Mouse (Mus musculus) ES-Bruce4 (cell line): ENCODE results near the gene Ppm1l. TPM values are rescaled to one million over a fixed set of nuclear protein-coding genes. Genes with fewer than 3 reads are reported as not detected.

Source experiments
- H3K27ac ChIP-seq: 2 replicates; pipeline ENCODE4 v1.5.1; 2012; ENCODE audit warnings: low read length, inconsistent platforms; ENCODE audit not compliant: insufficient read depth
- H3K27me3 ChIP-seq: 2 replicates; pipeline ENCODE4 v1.6.1; 2012; ENCODE audit warnings: mild to moderate bottlenecking, low read length, inconsistent platforms; ENCODE audit not compliant: control insufficient read depth, poor library complexity, insufficient read depth, severe bottlenecking
- H3K36me3 ChIP-seq: 2 replicates; pipeline ENCODE4 v1.6.1; 2012; ENCODE audit warnings: inconsistent platforms, mild to moderate bottlenecking, low read length, moderate library complexity; ENCODE audit not compliant: control insufficient read depth, poor library complexity, insufficient read depth, severe bottlenecking
- H3K4me1 ChIP-seq: one replicate; pipeline ENCODE4 v1.8.1; 2011; ENCODE audit warnings: low read length; ENCODE audit not compliant: control insufficient read depth, insufficient read depth
- H3K4me3 ChIP-seq: 2 replicates; pipeline ENCODE4 v1.5.1; 2011; ENCODE audit warnings: low read depth, mild to moderate bottlenecking, low read length
- H3K9ac ChIP-seq: 2 replicates; pipeline ENCODE4 v1.6.1; 2012; ENCODE audit warnings: low read depth, mild to moderate bottlenecking, inconsistent platforms; ENCODE audit not compliant: poor library complexity, severe bottlenecking
- H3K9me3 ChIP-seq: replicated peaks from 2 replicates; pipeline ENCODE4 v1.6.1; 2012; ENCODE audit warnings: mild to moderate bottlenecking, low read length, inconsistent platforms; ENCODE audit not compliant: control insufficient read depth, poor library complexity, insufficient read depth, severe bottlenecking
- CTCF ChIP-seq: IDR thresholded peaks from one replicate; pipeline ENCODE4 v1.8.1; 2011; ENCODE audit warnings: low read depth, low read length
- EP300 ChIP-seq: IDR thresholded peaks from 2 replicates; pipeline ENCODE4 v1.6.1; 2011; ENCODE audit warnings: low read depth, low read length; ENCODE audit not compliant: insufficient read depth
- POLR2A ChIP-seq: IDR thresholded peaks from one replicate; pipeline ENCODE4 v1.8.1; 2011; ENCODE audit warnings: low read length; ENCODE audit not compliant: insufficient read depth
- polyA plus RNA-seq: library from polyadenylated mRNA; stranded (reverse); fragments of >200 nt; gene quantifications from 2 replicates; pipeline ENCODE4 v1.2.4, GENCODE M21; 2011; ENCODE audit warnings: low read depth; ENCODE audit not compliant: missing spikeins, insufficient read depth, insufficient read length

Ppm1l gene
- polyA plus RNA-seq, 1 experiment = 3.5 TPM

GRCm38 (mm10) chr3:69529576-69529975 is 212.9 kb downstream of the Ppm1l start:
- H3K36me3 ChIP-seq = no peaks in the 10 kb centered on the region
- no peak overlapping the region for H3K4me3 ChIP-seq
- TF ChIP-seq POLR2A (no peak), EP300 (no peak), CTCF (no peak)
- H3K4me1 ChIP-seq = no peaks in the 10 kb centered on the region
- no peaks in the 10 kb centered on the region for H3K27me3 ChIP-seq
- H3K9ac ChIP-seq = no peak overlapping the region
- no peaks in the 10 kb centered on the region for H3K9me3 ChIP-seq
- no peak overlapping the region for H3K27ac ChIP-seq

- no peak overlapping the region for H3K9ac ChIP-seq
Measured at GRCm38 (mm10) chr3:69531511-69531910, 214.8 kb downstream of the Ppm1l start.

GRCm38 (mm10) chr3:69532687-69533086 is 216.0 kb downstream of the Ppm1l start:
- H3K9me3 ChIP-seq = no peaks in the 10 kb centered on the region
- no peak overlapping the region for H3K27ac ChIP-seq
- no peak overlapping the region for H3K4me3 ChIP-seq
- no peaks in the 10 kb centered on the region for H3K36me3 ChIP-seq
- no peaks in the 10 kb centered on the region for H3K4me1 ChIP-seq
- TF ChIP-seq POLR2A (no peak), CTCF (no peak), EP300 (no peak)
- H3K27me3 ChIP-seq = no peaks in the 10 kb centered on the region
- no peak overlapping the region for H3K9ac ChIP-seq

More at GRCm38 (mm10) chr3:69531511-69531910, 214.8 kb downstream of the Ppm1l start:
- no peak overlapping the region for H3K27ac ChIP-seq
- no peak overlapping the region for H3K4me3 ChIP-seq
- H3K9me3 ChIP-seq = no peaks in the 10 kb centered on the region
- H3K36me3 ChIP-seq = no peaks in the 10 kb centered on the region
- no peaks in the 10 kb centered on the region for H3K4me1 ChIP-seq
- no peaks in the 10 kb centered on the region for H3K27me3 ChIP-seq
- TF ChIP-seq POLR2A = no peak
- no peak for TF ChIP-seq EP300
- no peak for TF ChIP-seq CTCF

- H3K27me3 ChIP-seq = no peaks in the 10 kb centered on the region
- no peak overlapping the region for H3K27ac ChIP-seq
- H3K9ac ChIP-seq = no peak overlapping the region
- no peaks in the 10 kb centered on the region for H3K4me1 ChIP-seq
- H3K36me3 ChIP-seq = no peaks in the 10 kb centered on the region
- no peak overlapping the region for H3K4me3 ChIP-seq
- H3K9me3 ChIP-seq = no peaks in the 10 kb centered on the region
- TF ChIP-seq EP300 (no peak), CTCF (no peak), POLR2A (no peak)
Measured at GRCm38 (mm10) chr3:69535486-69535885, 218.8 kb downstream of the Ppm1l start.

- Histone ChIP-seq H3K36me3 (no peaks in the 10 kb centered on the region), H3K27me3 (no peaks in the 10 kb centered on the region), H3K9ac (no peak overlapping the region), H3K9me3 (no peaks in the 10 kb centered on the region), H3K4me1 (peaks cover 3% of the 10 kb centered on the region), H3K27ac (no peak overlapping the region), H3K4me3 (no peak overlapping the region)
- TF ChIP-seq POLR2A (no peak), CTCF (no peak), EP300 (no peak)
Measured at GRCm38 (mm10) chr3:69535941-69536647, 219.4 kb downstream of the Ppm1l start.

GRCm38 (mm10) chr3:69542962-69543361 is 226.3 kb downstream of the Ppm1l start:
- Histone ChIP-seq H3K9me3 (no peaks in the 10 kb centered on the region), H3K4me1 (peaks cover 3% of the 10 kb centered on the region), H3K4me3 (no peak overlapping the region), H3K27me3 (no peaks in the 10 kb centered on the region), H3K36me3 (no peaks in the 10 kb centered on the region), H3K9ac (no peak overlapping the region), H3K27ac (no peak overlapping the region)
- TF ChIP-seq CTCF = no peak
- no peak for TF ChIP-seq POLR2A
- no peak for TF ChIP-seq EP300
